Mouse (Mus musculus): ENCODE measurements at regions not wholly inside any gene's neighbourhood (a gene's known extent, or its start where the extent isn't known, plus 50 kb on each side); places are given as distances from the start of the nearest gene placed in this dataset.

DNA sequence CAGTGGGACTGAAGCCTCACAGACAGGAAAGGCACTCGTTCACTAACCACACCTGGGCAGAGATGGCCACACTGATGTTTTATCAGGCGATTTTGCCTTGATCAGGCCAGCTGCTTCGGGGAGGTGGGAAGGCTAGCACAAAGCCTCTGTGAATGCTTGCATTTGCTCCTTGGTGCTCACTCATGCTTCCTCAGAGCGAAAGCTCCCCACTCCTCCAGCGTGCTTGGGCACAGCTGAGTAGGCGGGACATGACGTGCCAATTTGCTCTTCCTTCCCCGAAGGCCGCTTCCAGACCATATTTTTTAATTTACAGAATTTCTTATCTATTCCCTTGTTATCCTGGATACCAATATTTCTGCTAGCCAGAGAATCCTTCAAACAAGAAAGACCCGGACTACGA, 172.8 kb upstream of the Gjb5 start:
- TF ChIP-seq CTCF (IDR thresholded peaks at IDR 0.05; ENCODE audit: low read depth) = no peak
- no peak for TF ChIP-seq EP300 (IDR thresholded peaks at IDR 0.05; ENCODE audit: low read depth)
